Mouse (Mus musculus) lung, embryonic 14.5 days (tissue): ENCODE data around the gene Rhbdl3. TPM values are rescaled to one million over a fixed set of nuclear protein-coding genes. Genes with fewer than 3 reads are reported as not detected.
"Not testable (repeated sequence)": the region's sequence is repeated elsewhere in the genome, so short reads cannot be mapped to it uniquely, and the experiment has no call there.

Experiments used
- ATAC-seq: fragments of 200-750 bp; cut with Nextera tagmentation; 2 replicates; pipeline ENCODE4 v1.8.0; 2017; ENCODE audit warnings: mild to moderate bottlenecking, moderate TSS enrichment, moderate library complexity; ENCODE audit not compliant: insufficient read depth
- DNase-seq: peaks from one replicate; pipeline ENCODE4 v3.0.0-alpha.2; 2015
- H3K27ac ChIP-seq: fragments of 300-500 bp; sonication (generic); 2 replicates; pipeline ENCODE4 v1.5.1; 2014; ENCODE audit warnings: low read depth, mild to moderate bottlenecking, moderate library complexity
- H3K27me3 ChIP-seq: fragments of 300-500 bp; sonication (generic); 2 replicates; pipeline ENCODE4 v1.6.1; 2014; ENCODE audit warnings: low read length, control low read depth; ENCODE audit not compliant: insufficient read depth
- H3K36me3 ChIP-seq: fragments of 300-500 bp; sonication (generic); 2 replicates; pipeline ENCODE4 v1.6.1; 2014; ENCODE audit warnings: control low read depth; ENCODE audit not compliant: insufficient read depth
- H3K4me1 ChIP-seq: fragments of 300-500 bp; sonication (generic); 2 replicates; pipeline ENCODE4 v1.6.1; 2014; ENCODE audit warnings: antibody characterized with exemption, control low read depth; ENCODE audit not compliant: insufficient read depth
- H3K4me2 ChIP-seq: fragments of 300-500 bp; sonication (generic); 2 replicates; pipeline ENCODE4 v1.6.1; 2014; ENCODE audit warnings: mild to moderate bottlenecking
- H3K4me3 ChIP-seq: fragments of 300-500 bp; sonication (generic); 2 replicates; pipeline ENCODE4 v1.5.1; 2014; ENCODE audit warnings: low read depth, low read length
- H3K9ac ChIP-seq: fragments of 300-500 bp; sonication (generic); 2 replicates; pipeline ENCODE4 v1.6.1; 2014
- H3K9me3 ChIP-seq: fragments of 300-500 bp; sonication (generic); 2 replicates; pipeline ENCODE4 v1.6.1; 2016; ENCODE audit warnings: low read depth, low read length, control low read depth
- CTCF ChIP-seq: IDR thresholded peaks from 2 replicates; pipeline ENCODE4 v1.5.1; 2016; ENCODE audit warnings: antibody characterized with exemption, low read depth
- WGBS: fragments of 180-500 bp; shearing (Covaris S2); extraction: QIAGEN DNeasy Blood & Tissue Kit; methylation state at CpG from one replicate; pipeline ENCODE4 v1.1.7; 2014; 5-methylcytosine and 5-hydroxymethylcytosine counted together
- polyA plus RNA-seq: library from polyadenylated mRNA; unstranded; fragments of >200 nt; fragmentation: Nextera tagmentation; extraction: Ambion mirVana; gene quantifications from 2 replicates; pipeline ENCODE4 v1.2.1, GENCODE M21; 2014

Gene Rhbdl3
- polyA plus RNA-seq, 1 experiment from 2014 or later, result 1.5 TPM

DNA sequence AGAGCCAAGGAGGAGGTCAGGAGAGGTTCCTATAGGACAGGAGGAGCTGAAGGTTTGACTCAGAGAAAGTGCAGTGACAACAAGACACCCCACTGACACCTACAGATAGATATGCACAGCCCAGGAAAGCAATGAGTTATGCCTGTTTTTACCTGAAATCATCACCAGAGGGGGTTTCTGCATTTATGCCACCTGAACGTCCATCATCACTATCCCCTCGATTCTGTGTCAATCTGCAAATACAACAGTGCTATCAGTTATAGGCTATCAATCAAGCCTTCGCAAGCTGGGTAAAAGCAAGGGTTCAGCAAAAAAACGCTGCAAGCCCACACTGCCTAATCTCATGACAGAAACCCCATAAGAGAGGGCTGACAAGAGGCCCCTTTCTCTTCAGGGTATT lies 75.9 kb downstream of the Rhbdl3 start:
- Histone ChIP-seq H3K9ac (no peak overlapping the region), H3K36me3 (peaks cover 23% of the 10 kb centered on the region; the same call in 1 of the 2 replicates), H3K9me3 (no peaks in the 10 kb centered on the region), H3K27ac (no peak overlapping the region), H3K4me3 (peak overlapping the region; percentile 85; the same call in 1 of the 2 replicates), H3K4me1 (no peaks in the 10 kb centered on the region), H3K27me3 (no peaks in the 10 kb centered on the region), H3K4me2 (peak overlapping the region; percentile 69)
- no peak; the same call in 1 of the 2 replicates for TF ChIP-seq CTCF
- no peak for DNase-seq
- WGBS, result 54% methylated on average over 4 of the region's 4 CpGs
- ATAC-seq, result no peak

- Histone ChIP-seq H3K4me3 (peak within 1 kb of the TSS; percentile 85), H3K36me3 (peaks cover 20% of the 10 kb centered on the region; the same call in 1 of the 2 replicates), H3K4me1 (no peaks in the 10 kb centered on the region), H3K4me2 (peak within 1 kb of the TSS; percentile 69), H3K27me3 (no peaks in the 10 kb centered on the region), H3K9me3 (no peaks in the 10 kb centered on the region), H3K27ac (peak within 1 kb of the TSS; percentile 85), H3K9ac (peak within 1 kb of the TSS; percentile 94)
- no peak for TF ChIP-seq CTCF
- DNase-seq, result peak; percentile 88
- 2% methylated on average over 38 of the region's 43 CpGs for WGBS
- ATAC-seq, result peak; percentile 89
These were observed 77.2 kb downstream of the Rhbdl3 start, which contains the start of gene 5730455P16Rik for GRCm38 (mm10) chr11:80377712-80378451. Gene 5730455P16Rik (minus strand): TSS chr11:80378034.

- Histone ChIP-seq H3K9ac (peak overlapping the region; percentile 94; the same call in 1 of the 2 replicates), H3K36me3 (peaks cover 14% of the 10 kb centered on the region; the same call in 1 of the 2 replicates), H3K4me3 (peak overlapping the region; percentile 85), H3K4me2 (peak overlapping the region; percentile 69)
- 63% methylated on average over 2 of the region's 2 CpGs for WGBS
- not testable (repeated sequence) for DNase-seq, H3K27me3 ChIP-seq, H3K27ac ChIP-seq, H3K9me3 ChIP-seq, ATAC-seq, H3K4me1 ChIP-seq
These were observed 77.8 kb downstream of the Rhbdl3 start for GRCm38 (mm10) chr11:80378452-80379068.

DNA sequence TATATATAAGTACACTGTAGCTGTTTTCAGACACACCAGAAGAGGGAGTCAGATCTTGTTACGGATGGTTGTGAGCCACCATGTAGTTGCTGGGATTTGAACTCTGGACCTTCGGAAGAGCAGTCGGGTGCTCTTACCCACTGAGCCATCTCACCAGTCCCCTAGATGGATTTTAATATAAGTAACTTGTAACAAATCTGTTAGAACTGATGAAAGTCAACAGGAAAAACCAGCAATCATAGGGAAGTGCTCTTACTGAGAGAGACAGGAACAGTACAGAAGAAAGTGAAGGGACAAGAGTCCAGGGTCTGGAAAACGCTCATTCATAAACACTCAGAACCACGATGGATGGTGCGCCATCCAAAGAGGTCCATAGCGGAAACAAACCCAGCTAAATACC lies 78.5 kb downstream of the Rhbdl3 start:
- H3K9ac ChIP-seq, ATAC-seq, DNase-seq, H3K4me1 ChIP-seq, H3K27me3 ChIP-seq, H3K27ac ChIP-seq, H3K36me3 ChIP-seq, H3K4me3 ChIP-seq, H3K9me3 ChIP-seq, H3K4me2 ChIP-seq: not testable (repeated sequence)
- 95% methylated on average over 7 of the region's 7 CpGs for WGBS

DNA sequence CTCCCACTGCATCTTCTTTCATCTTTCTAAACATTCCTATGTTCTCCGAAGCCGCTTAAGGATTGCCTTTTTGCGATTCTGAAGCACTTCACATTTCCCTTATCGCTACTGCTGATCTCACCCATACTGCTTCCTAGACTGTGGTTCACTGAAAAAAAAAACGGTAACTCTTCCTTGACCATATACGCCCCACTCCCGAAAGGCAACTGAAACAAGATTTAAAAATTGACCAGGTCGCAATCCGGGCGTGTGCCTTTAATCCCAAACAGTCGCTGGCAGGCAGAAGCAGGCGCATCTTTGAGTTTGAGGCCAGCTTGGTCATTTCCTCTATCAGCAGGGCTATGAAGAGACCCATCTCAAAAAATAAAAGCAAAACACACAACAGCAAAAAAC lies 81.9 kb downstream of the Rhbdl3 start:
- peaks cover 11% of the 10 kb centered on the region; the same call in 1 of the 2 replicates for H3K4me1 ChIP-seq
- ATAC-seq, result peak; percentile 28
- peak overlapping the region; percentile 100 for H3K9ac ChIP-seq
- H3K27ac ChIP-seq, result peak overlapping the region; percentile 75
- H3K36me3 ChIP-seq, result peaks cover 28% of the 10 kb centered on the region
- peak; percentile 57 for DNase-seq
- H3K9me3 ChIP-seq, result no peaks in the 10 kb centered on the region
- peak overlapping the region; percentile 95 for H3K4me3 ChIP-seq
- peak overlapping the region; percentile 77 for H3K4me2 ChIP-seq
- no peak for TF ChIP-seq CTCF
- no peaks in the 10 kb centered on the region for H3K27me3 ChIP-seq
- 7% methylated on average over 12 of the region's 12 CpGs for WGBS

- peak within 1 kb of the TSS; percentile 94 for H3K4me2 ChIP-seq
- no peaks in the 10 kb centered on the region for H3K9me3 ChIP-seq
- H3K4me3 ChIP-seq, result peak within 1 kb of the TSS; percentile 95
- H3K36me3 ChIP-seq, result peaks cover 33% of the 10 kb centered on the region
- ATAC-seq (peak; percentile 95), DNase-seq (peak; percentile 99)
- peaks cover 11% of the 10 kb centered on the region; the same call in 1 of the 2 replicates for H3K4me1 ChIP-seq
- H3K9ac ChIP-seq, result peak within 1 kb of the TSS; percentile 100
- no peaks in the 10 kb centered on the region for H3K27me3 ChIP-seq
- under 1% methylated on average over 33 of the region's 33 CpGs for WGBS
- H3K27ac ChIP-seq, result peak within 1 kb of the TSS; percentile 94
- TF ChIP-seq CTCF, result no peak
These were observed 82.4 kb downstream of the Rhbdl3 start, which contains the start of gene Zfp207 for GRCm38 (mm10) chr11:80383019-80383625. Gene Zfp207 (plus strand): TSS chr11:80383279.
